Mouse (Mus musculus) forebrain, postnatal 0 days (tissue): ENCODE results near the gene Mfap3l. TPM values are rescaled to one million over a fixed set of nuclear protein-coding genes. Genes with fewer than 3 reads are reported as not detected.

Source experiments
- ATAC-seq: fragments of 200-750 bp; cut with Nextera tagmentation; 2 replicates; pipeline ENCODE4 v1.8.0; 2017; ENCODE audit warnings: mild to moderate bottlenecking, moderate library complexity
- DNase-seq: peaks from one replicate; pipeline ENCODE4 v3.0.0-alpha.2; 2015
- H3K27ac ChIP-seq: fragments of 300-500 bp; sonication (generic); 2 replicates; pipeline ENCODE4 v1.5.1; 2014; ENCODE audit warnings: low read depth, mild to moderate bottlenecking, antibody characterized with exemption, low read length, moderate library complexity, mixed read lengths
- H3K27me3 ChIP-seq: fragments of 300-500 bp; sonication (generic); 2 replicates; pipeline ENCODE4 v1.6.1; 2014; ENCODE audit warnings: mild to moderate bottlenecking, low read length, mixed read lengths; ENCODE audit not compliant: insufficient read depth
- H3K36me3 ChIP-seq: fragments of 300-500 bp; sonication (generic); 2 replicates; pipeline ENCODE4 v1.6.1; 2014; ENCODE audit warnings: mild to moderate bottlenecking, moderate library complexity; ENCODE audit not compliant: insufficient read depth
- H3K4me1 ChIP-seq: fragments of 300-500 bp; sonication (generic); 2 replicates; pipeline ENCODE4 v1.6.1; 2014; ENCODE audit warnings: antibody characterized with exemption; ENCODE audit not compliant: insufficient read depth
- H3K4me2 ChIP-seq: fragments of 300-500 bp; sonication (generic); 2 replicates; pipeline ENCODE4 v1.6.1; 2014; ENCODE audit warnings: low read depth, mild to moderate bottlenecking, moderate library complexity
- H3K4me3 ChIP-seq: fragments of 300-500 bp; sonication (generic); 2 replicates; pipeline ENCODE4 v1.5.1; 2014; ENCODE audit warnings: low read depth, low read length, mixed read lengths
- H3K9ac ChIP-seq: fragments of 300-500 bp; sonication (generic); 2 replicates; pipeline ENCODE4 v1.6.1; 2014; ENCODE audit warnings: mild to moderate bottlenecking
- H3K9me3 ChIP-seq: fragments of 300-500 bp; sonication (generic); 2 replicates; pipeline ENCODE4 v1.6.1; 2016; ENCODE audit warnings: low read length
- CTCF ChIP-seq: sonication (generic); IDR thresholded peaks from 2 replicates; pipeline ENCODE4 v1.5.1; 2016; ENCODE audit warnings: antibody characterized with exemption, control low read depth, low read depth
- WGBS: fragments of 180-500 bp; shearing (Covaris S2); extraction: QIAGEN DNeasy Blood & Tissue Kit; methylation state at CpG from one replicate; pipeline ENCODE4 v1.1.7; 2014; 5-methylcytosine and 5-hydroxymethylcytosine counted together
- polyA plus RNA-seq: library from polyadenylated mRNA; unstranded; fragments of >200 nt; fragmentation: Nextera tagmentation; extraction: Ambion mirVana; gene quantifications from 2 replicates; pipeline ENCODE4 v1.2.1, GENCODE M21; 2015
- total RNA-seq: library from RNA; depleted of rRNA; stranded (reverse); fragments of >200 nt; gene quantifications from 2 replicates; pipeline ENCODE4 v1.2.3, GENCODE M21; 2014; rRNA removed

The Mfap3l gene
- total and polyA plus RNA-seq, 2 experiments from 2014 or later, result 2.4 to 9.1 TPM

DNA sequence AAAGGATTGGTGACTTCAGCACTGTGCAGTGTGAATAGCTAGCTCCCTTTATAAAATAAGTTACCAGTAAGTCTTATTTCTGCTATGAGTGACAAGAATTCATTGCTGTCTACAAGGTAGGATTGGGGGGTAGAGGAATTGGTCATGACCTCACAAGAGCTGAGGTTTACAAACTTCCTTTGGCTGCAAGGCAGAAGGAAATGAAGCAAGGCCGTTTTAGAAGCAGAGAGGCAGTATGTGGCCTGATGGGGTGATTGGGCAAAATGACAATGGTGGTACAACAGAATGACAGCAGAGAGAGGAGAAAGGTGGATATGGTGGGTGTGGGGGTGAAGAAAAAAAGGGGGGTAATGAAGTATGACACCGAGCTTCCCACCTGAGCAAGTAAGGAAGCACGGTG, 82.1 kb downstream of the Mfap3l start:
- 93% methylated on average over 3 of the region's 3 CpGs for WGBS
- ATAC-seq, result no peak

DNA sequence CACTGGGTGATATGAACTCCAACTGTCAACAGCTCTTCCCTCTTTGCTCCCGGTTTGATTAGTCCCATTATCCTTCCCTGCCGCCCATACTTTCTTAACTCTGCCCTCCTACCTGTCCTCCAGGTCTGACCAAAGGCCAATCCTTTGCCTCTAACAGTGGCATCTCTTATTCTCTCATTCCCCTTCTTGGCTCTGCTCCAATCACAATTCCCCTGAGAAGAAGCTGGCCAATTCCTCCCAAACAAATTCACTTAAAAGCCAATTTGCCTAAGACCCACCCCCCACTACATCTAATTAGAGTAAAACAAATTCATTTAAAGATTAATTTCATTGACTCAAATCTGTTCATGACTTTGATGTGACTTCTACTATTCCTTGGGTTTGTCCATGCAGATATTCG, 86.1 kb downstream of the Mfap3l start:
- no peak for TF ChIP-seq CTCF
- H3K4me3 ChIP-seq, result no peak overlapping the region

More for the DNA sequence above, 82.1 kb downstream of the Mfap3l start:
- Histone ChIP-seq H3K4me3 (no peak overlapping the region), H3K36me3 (no peaks in the 10 kb centered on the region), H3K9ac (no peak overlapping the region), H3K4me2 (no peak overlapping the region), H3K27me3 (no peaks in the 10 kb centered on the region), H3K4me1 (no peaks in the 10 kb centered on the region), H3K27ac (no peak overlapping the region), H3K9me3 (no peaks in the 10 kb centered on the region)
- TF ChIP-seq CTCF, result no peak
- DNase-seq, result no peak

More for the DNA sequence above, 86.1 kb downstream of the Mfap3l start:
- DNase-seq (no peak), ATAC-seq (no peak)
- WGBS, result 61% methylated on average over 3 of the region's 3 CpGs
- Histone ChIP-seq H3K27me3 (no peaks in the 10 kb centered on the region), H3K4me2 (no peak overlapping the region), H3K27ac (no peak overlapping the region), H3K9ac (no peak overlapping the region), H3K9me3 (no peaks in the 10 kb centered on the region), H3K36me3 (no peaks in the 10 kb centered on the region), H3K4me1 (no peaks in the 10 kb centered on the region)

Other genes with a start within 250 kb of the Mfap3l start
- not detected in 2 replicates for gene Gm10283, start 129.6 kb upstream of the Mfap3l start, total RNA-seq
- not detected in 2 replicates for gene Gm10283, start 129.6 kb upstream of the Mfap3l start, polyA plus RNA-seq
- 1.4 and 2.2 TPM in 2 replicates for gene Aadat, start 126.9 kb upstream of the Mfap3l start, total RNA-seq
- gene Aadat, start 126.9 kb upstream of the Mfap3l start, polyA plus RNA-seq, result 0.98 and 1.3 TPM in 2 replicates